Mouse (Mus musculus): ENCODE measurements around the gene Cd63. TPM values are rescaled to one million over a fixed set of nuclear protein-coding genes. Genes with fewer than 3 reads are reported as not detected.

Cd63 gene
- total RNA-seq (2021), result 100 to 1,000 TPM; 124 to 132 TPM
- long read RNA-seq, experiment 1, transcript Cd63-201 (8 exons, 1,063 nt), result major isoform, 77 of 81 reads
- long read RNA-seq, experiment 1, partial matches to known transcripts, result 4 of 81 reads
- long read RNA-seq, experiment 1, other reads (novel, unspliced or antisense), result 0 of 81 reads
- long read RNA-seq, experiment 2, transcript Cd63-201 (8 exons, 1,063 nt), result major isoform, 74 of 80 reads
- long read RNA-seq, experiment 2, partial matches to known transcripts, result 5 of 80 reads
- long read RNA-seq, experiment 2, other reads (novel, unspliced or antisense), result 1 of 80 reads

- Histone ChIP-seq H3K4me3 (no peak within 1 kb of the TSS), H3K27ac (no peak within 1 kb of the TSS)
- no peak for TF ChIP-seq CTCF (IDR thresholded peaks at IDR 0.05)
- DNase-seq, result no peak
- intact Hi-C loops (cut with DNase I), result no loop called here
Measured at GRCm38 (mm10) chr10:128900698-128901097, at the start of gene Cd63. Cd63 (plus strand) TSS chr10:128900989.

- H3K27ac ChIP-seq, result no peak overlapping the region
- H3K4me3 ChIP-seq, result no peak overlapping the region
- no peak for TF ChIP-seq CTCF (IDR thresholded peaks at IDR 0.05)
- intact Hi-C loops (cut with DNase I), result no loop called here
- no peak for DNase-seq
Measured at GRCm38 (mm10) chr10:128861176-128861575, 39.6 kb upstream of the Cd63 start.

- no peak overlapping the region for H3K27ac ChIP-seq
- TF ChIP-seq CTCF (IDR thresholded peaks at IDR 0.05), result peak; percentile 50
- H3K4me3 ChIP-seq, result no peak overlapping the region
- DNase-seq, result no peak
- intact Hi-C loops (cut with DNase I), result no loop called here
Measured at GRCm38 (mm10) chr10:128866042-128866441, 34.7 kb upstream of the Cd63 start.

GRCm38 (mm10) chr10:128866518-128866917 is 34.3 kb upstream of the Cd63 start:
- intact Hi-C loops (cut with DNase I), result no loop called here
- DNase-seq, result no peak
- H3K4me3 ChIP-seq, result no peak overlapping the region
- TF ChIP-seq CTCF (IDR thresholded peaks at IDR 0.05), result no peak
- no peak overlapping the region for H3K27ac ChIP-seq

- no peak overlapping the region for H3K4me3 ChIP-seq
- intact Hi-C loops (cut with DNase I), result no loop called here
- H3K27ac ChIP-seq, result no peak overlapping the region
- no peak for DNase-seq
- TF ChIP-seq CTCF (IDR thresholded peaks at IDR 0.05), result no peak
Measured at GRCm38 (mm10) chr10:128870341-128870740, 30.4 kb upstream of the Cd63 start.

- Histone ChIP-seq H3K4me3 (no peak overlapping the region), H3K27ac (no peak overlapping the region)
- DNase-seq, result no peak
- intact Hi-C loops (cut with DNase I), result no loop called here
- TF ChIP-seq CTCF (IDR thresholded peaks at IDR 0.05), result no peak
Measured at GRCm38 (mm10) chr10:128878291-128878690, 22.5 kb upstream of the Cd63 start.

- TF ChIP-seq CTCF (IDR thresholded peaks at IDR 0.05), result no peak
- DNase-seq, result no peak
- Histone ChIP-seq H3K27ac (no peak overlapping the region), H3K4me3 (no peak overlapping the region)
- intact Hi-C loops (cut with DNase I), result no loop called here
Measured at GRCm38 (mm10) chr10:128878811-128879210, 22.0 kb upstream of the Cd63 start.

- intact Hi-C loops (cut with DNase I), result no loop called here
- no peak overlapping the region for H3K27ac ChIP-seq
- no peak overlapping the region for H3K4me3 ChIP-seq
- DNase-seq, result no peak
- no peak for TF ChIP-seq CTCF (IDR thresholded peaks at IDR 0.05)
Measured at GRCm38 (mm10) chr10:128882067-128882466, 18.7 kb upstream of the Cd63 start.

GRCm38 (mm10) chr10:128888941-128889827 is 11.6 kb upstream of the Cd63 start:
- peak overlapping the region; percentile 26 for H3K4me3 ChIP-seq
- no peak overlapping the region for H3K27ac ChIP-seq

GRCm38 (mm10) chr10:128889846-128890245 is 10.9 kb upstream of the Cd63 start:
- intact Hi-C loops (cut with DNase I), result no loop called here
- Histone ChIP-seq H3K4me3 (peak overlapping the region; percentile 71; the same call in 1 of the 2 replicates), H3K27ac (no peak overlapping the region)
- no peak for TF ChIP-seq CTCF (IDR thresholded peaks at IDR 0.05)
- no peak for DNase-seq

More at GRCm38 (mm10) chr10:128888941-128889827, 11.6 kb upstream of the Cd63 start:
- DNase-seq, result no peak
- intact Hi-C loops (cut with DNase I), result no loop called here
- no peak for TF ChIP-seq CTCF (IDR thresholded peaks at IDR 0.05)

GRCm38 (mm10) chr10:128890383-128891295 is 10.2 kb upstream of the Cd63 start:
- no peak for DNase-seq
- intact Hi-C loops (cut with DNase I), result no loop called here
- H3K4me3 ChIP-seq, result peak overlapping the region; percentile 71
- peak overlapping the region; percentile 58 for H3K27ac ChIP-seq
- TF ChIP-seq CTCF (IDR thresholded peaks at IDR 0.05), result no peak
